Comparison of ENCODE assay signal across 16 mouse cellular contexts in genomic region chr11:107223667-107224214, GRCm38 (mm10). TPM values are rescaled to one million over a fixed set of nuclear protein-coding genes. Genes with fewer than 3 reads are reported as not detected.
A peak's percentile ranks its signal among the peaks of the same experiment; 100 is the strongest.
DNase-seq lines count a peak whose midpoint lies in the region; ATAC-seq and TF ChIP-seq lines count a peak whose summit lies in the region.
"Had no signal": no experiment of that assay in that cellular context is flagged by ENCODE, and none has a peak within 500 bp of the region (broad histone marks: within the 10 kb centered on the region; RNA-seq: fewer than 3 reads in every experiment).

No protein-coding gene starts in this region.

- ATAC-seq in embryonic facial prominence, embryonic 11.5 days (replicated peaks; ENCODE audit: insufficient number of reproducible peaks, low FRiP score, low TSS enrichment, low read depth): no peak
- peak; percentile 65 for ATAC-seq in limb, embryonic 15.5 days (ENCODE audit: insufficient number of reproducible peaks, low FRiP score, low TSS enrichment, low read depth)

- TF ChIP-seq CTCF in layer of hippocampus, adult 2 months (conservative IDR thresholded peaks at IDR 0.05): no peak

- H3K4me1 ChIP-seq in embryonic facial prominence, embryonic 11.5 days (ENCODE audit: control insufficient read depth, insufficient read depth, low read length): no peaks in the 10 kb centered on the region
- peaks cover 9% of the 10 kb centered on the region; the same call in 1 of the 2 replicates for H3K4me1 ChIP-seq in limb, embryonic 15.5 days

- peak; percentile 16 for DNase-seq in embryo, embryonic 11 days
- no peak for DNase-seq in embryo, embryonic 9.5 days (ENCODE audit: extremely low spot score)
- DNase-seq in layer of hippocampus, adult 2 months (ENCODE audit: low spot score in 2 of 2): no peak
- no peak for DNase-seq in layer of hippocampus, adult 8-10 months (ENCODE audit: low spot score in 2 of 2)
- DNase-seq in embryonic facial prominence, embryonic 11.5 days (ENCODE audit: low spot score): peak; percentile 37
- no peak for DNase-seq in adrenal gland, adult 2 months
- DNase-seq in urinary bladder, adult 18-20 months (ENCODE audit: low spot score in 2 of 2): no peak
- DNase-seq: gastrocnemius, postnatal 14 days; kidney, adult 9 months; layer of hippocampus, postnatal 36 days; lung, adult 2 months had no signal

- peak overlapping the region; percentile 4; the same call in 1 of the 2 replicates for H3K27ac ChIP-seq in layer of hippocampus, adult 2 months
- no peak overlapping the region for H3K27ac ChIP-seq in embryonic facial prominence, embryonic 11.5 days (replicated peaks; ENCODE audit: low read depth, low read length)
- H3K27ac ChIP-seq in limb, embryonic 15.5 days: peak overlapping the region; percentile 47; the same call in 1 of the 2 replicates
- H3K27ac ChIP-seq: embryonic facial prominence, embryonic 12.5 days; hindbrain, embryonic 15.5 days had no signal

- H3K9me3 ChIP-seq in embryonic facial prominence, embryonic 11.5 days (replicated peaks; ENCODE audit: control insufficient read depth, low read length): no peaks in the 10 kb centered on the region
- no peaks in the 10 kb centered on the region for H3K9me3 ChIP-seq in limb, embryonic 15.5 days
- H3K9me3 ChIP-seq: hindbrain, embryonic 15.5 days had no signal

- WGBS in embryonic facial prominence, embryonic 11.5 days: 38% methylated on average over 8 of the region's 8 CpGs
- WGBS in limb, embryonic 15.5 days: 54% methylated on average over 8 of the region's 8 CpGs

- H3K36me3 ChIP-seq in embryonic facial prominence, embryonic 11.5 days (replicated peaks; ENCODE audit: control insufficient read depth, insufficient read depth, low read depth, low read length): no peaks in the 10 kb centered on the region
- H3K36me3 ChIP-seq in limb, embryonic 15.5 days: peaks cover 17% of the 10 kb centered on the region

- H3K4me2 ChIP-seq in embryonic facial prominence, embryonic 11.5 days (ENCODE audit: low read depth, low read length): no peak overlapping the region
- no peak overlapping the region for H3K4me2 ChIP-seq in limb, embryonic 15.5 days
- H3K4me2 ChIP-seq: embryonic facial prominence, embryonic 12.5 days; hindbrain, embryonic 15.5 days; liver, embryonic 11.5 days; midbrain, embryonic 12.5 days had no signal

- H3K27me3 ChIP-seq in embryonic facial prominence, embryonic 11.5 days (ENCODE audit: control insufficient read depth, insufficient read depth, low read length): no peaks in the 10 kb centered on the region
- no peaks in the 10 kb centered on the region for H3K27me3 ChIP-seq in limb, embryonic 15.5 days
- H3K27me3 ChIP-seq: embryonic facial prominence, embryonic 12.5 days; hindbrain, embryonic 15.5 days; midbrain, embryonic 12.5 days had no signal

- H3K9ac ChIP-seq in embryonic facial prominence, embryonic 11.5 days (replicated peaks; ENCODE audit: low read length): no peak overlapping the region
- H3K9ac ChIP-seq in limb, embryonic 15.5 days: no peak overlapping the region
- H3K9ac ChIP-seq: embryonic facial prominence, embryonic 12.5 days; hindbrain, embryonic 15.5 days; midbrain, embryonic 12.5 days had no signal

- H3K4me3 ChIP-seq in layer of hippocampus, adult 2 months: no peak overlapping the region
- H3K4me3 ChIP-seq in embryonic facial prominence, embryonic 11.5 days (ENCODE audit: low read depth, low read length): no peak overlapping the region
- H3K4me3 ChIP-seq in limb, embryonic 15.5 days: no peak overlapping the region
- H3K4me3 ChIP-seq: embryonic facial prominence, embryonic 12.5 days; hindbrain, embryonic 15.5 days; midbrain, embryonic 12.5 days had no signal

RNA-seq across cellular contexts. Expression of gene Nol11, which starts 34.6 kb away (rescaled TPM):
- 10 to 100 TPM; 25.9 to 26.4 TPM for total RNA-seq in layer of hippocampus, adult 2 months (2021)
- 10 to 100 TPM; 25.2 to 30.5 (median 27.1) TPM for total RNA-seq in layer of hippocampus, adult 8-10 months (2022)
- polyA plus RNA-seq in embryonic facial prominence, embryonic 11.5 days (2014; fragmentation: Nextera tagmentation; extraction: Ambion mirVana): 77.4 and 79.3 TPM in 2 replicates
- 45.0 and 47.5 TPM in 2 replicates for polyA plus RNA-seq in limb, embryonic 15.5 days (2015; fragmentation: Nextera tagmentation; extraction: Ambion mirVana)
- total RNA-seq in adrenal gland, adult 2 months (2021): 10 to 100 TPM; 24.5 to 25.3 TPM
- 2.1 and 2.6 TPM in 2 replicates for polyA plus RNA-seq in adrenal gland, adult 2 months (2012; rRNA removed)

Comparison
In these comparisons a context has a peak if more than half of its experiments do, and no peak if none do; other contexts are left out.
1. DNase-seq: peak in embryo, embryonic 11 days (single experiment) and embryonic facial prominence, embryonic 11.5 days (single experiment); none in embryo, embryonic 9.5 days (single experiment), layer of hippocampus, adult 2 months (0 of 2), layer of hippocampus, adult 8-10 months (0 of 2), adrenal gland, adult 2 months (single experiment) and urinary bladder, adult 18-20 months (0 of 2).